Mouse (Mus musculus): ENCODE results near the gene Pih1d1. TPM values are rescaled to one million over a fixed set of nuclear protein-coding genes. Genes with fewer than 3 reads are reported as not detected.

Gene Pih1d1
- polyA plus RNA-seq, 1 experiment: 48.7 TPM

GRCm38 (mm10) chr7:45191161-45191560 lies 37.1 kb downstream of the Pih1d1 start:
- no peaks in the 10 kb centered on the region for H3K36me3 ChIP-seq (ENCODE audit: control insufficient read depth, insufficient read depth, low read length)
- TF ChIP-seq CTCF (IDR thresholded peaks at IDR 0.05; ENCODE audit: extremely low read depth, insufficient read depth, insufficient read length, insufficient replicate concordance) (no peak), POLR2A (IDR thresholded peaks at IDR 0.05; ENCODE audit: low read depth, low read length) (no peak)
- no peak overlapping the region for H3K27ac ChIP-seq (ENCODE audit: insufficient read depth, low read length)
- H3K4me3 ChIP-seq (ENCODE audit: extremely low read depth, insufficient read depth, insufficient read length): no peak overlapping the region
- H3K27me3 ChIP-seq (ENCODE audit: control insufficient read depth, insufficient read depth, low read length): no peaks in the 10 kb centered on the region
- no peak for DNase-seq (ENCODE audit: low read depth in 1 of 2, low spot score in 2 of 2)
- no peaks in the 10 kb centered on the region for H3K4me1 ChIP-seq (ENCODE audit: control insufficient read depth, insufficient read depth, insufficient read length)
- 51% methylated on average over 2 of the region's 2 CpGs for WGBS

- Histone ChIP-seq H3K4me3 (ENCODE audit: extremely low read depth, insufficient read depth, insufficient read length) (no peak overlapping the region), H3K27ac (ENCODE audit: insufficient read depth, low read length) (no peak overlapping the region), H3K27me3 (ENCODE audit: control insufficient read depth, insufficient read depth, low read length) (no peaks in the 10 kb centered on the region), H3K36me3 (ENCODE audit: control insufficient read depth, insufficient read depth, low read length) (no peaks in the 10 kb centered on the region), H3K4me1 (ENCODE audit: control insufficient read depth, insufficient read depth, insufficient read length) (no peaks in the 10 kb centered on the region)
- 49% methylated on average over 8 of the region's 8 CpGs for WGBS
- DNase-seq (ENCODE audit: low read depth in 1 of 2, low spot score in 2 of 2): no peak
- no peak for TF ChIP-seq POLR2A (IDR thresholded peaks at IDR 0.05; ENCODE audit: low read depth, low read length)
- no peak for TF ChIP-seq CTCF (IDR thresholded peaks at IDR 0.05; ENCODE audit: extremely low read depth, insufficient read depth, insufficient read length, insufficient replicate concordance)
Measured at GRCm38 (mm10) chr7:45191803-45192363, 37.8 kb downstream of the Pih1d1 start.

DNA sequence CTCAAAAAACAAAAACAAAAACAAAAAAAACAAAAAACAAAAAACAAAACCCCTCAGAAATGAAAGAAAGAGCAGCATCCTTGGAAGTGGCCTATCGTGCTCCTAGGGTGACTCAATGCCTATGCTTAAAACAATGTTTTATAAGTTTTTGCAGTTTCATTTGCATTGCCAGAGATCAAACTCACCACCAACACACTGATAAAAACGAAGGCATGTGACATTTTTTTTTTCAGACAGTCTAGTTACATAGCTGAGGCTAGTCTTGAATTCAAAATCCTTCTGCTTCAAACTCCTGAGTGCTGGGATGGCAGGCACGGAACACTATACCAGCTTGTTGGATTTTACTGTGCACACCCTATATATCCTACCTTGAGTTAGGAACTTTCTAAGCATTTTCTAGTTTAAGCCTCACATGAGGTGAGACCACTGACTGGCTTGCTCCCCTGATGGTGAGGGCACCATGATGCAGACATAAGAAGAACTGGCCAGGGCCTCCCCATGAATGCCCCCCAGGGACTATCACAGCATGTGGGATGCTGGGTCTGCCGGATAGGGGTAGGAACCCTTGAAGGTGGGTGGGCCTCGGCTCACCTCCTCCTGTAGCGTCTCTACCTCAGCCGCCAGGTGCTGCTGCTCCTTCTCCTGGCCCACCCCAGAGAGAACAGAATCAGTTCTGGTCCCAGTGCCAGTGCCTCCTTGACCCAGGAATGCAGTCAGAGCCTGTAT lies 38.6 kb downstream of the Pih1d1 start:
- Histone ChIP-seq H3K27me3 (ENCODE audit: control insufficient read depth, insufficient read depth, low read length) (no peaks in the 10 kb centered on the region), H3K4me3 (ENCODE audit: extremely low read depth, insufficient read depth, insufficient read length) (no peak overlapping the region), H3K36me3 (ENCODE audit: control insufficient read depth, insufficient read depth, low read length) (no peaks in the 10 kb centered on the region), H3K27ac (ENCODE audit: insufficient read depth, low read length) (no peak overlapping the region), H3K4me1 (ENCODE audit: control insufficient read depth, insufficient read depth, insufficient read length) (no peaks in the 10 kb centered on the region)
- no peak for TF ChIP-seq CTCF (IDR thresholded peaks at IDR 0.05; ENCODE audit: extremely low read depth, insufficient read depth, insufficient read length, insufficient replicate concordance)
- no peak for TF ChIP-seq POLR2A (IDR thresholded peaks at IDR 0.05; ENCODE audit: low read depth, low read length)
- 85% methylated on average over 7 of the region's 7 CpGs for WGBS
- no peak for DNase-seq (ENCODE audit: low read depth in 1 of 2, low spot score in 2 of 2)

- H3K4me1 ChIP-seq (ENCODE audit: control insufficient read depth, insufficient read depth, insufficient read length): no peaks in the 10 kb centered on the region
- 58% methylated on average over 5 of the region's 5 CpGs for WGBS
- H3K27ac ChIP-seq (ENCODE audit: insufficient read depth, low read length): no peak overlapping the region
- no peak overlapping the region for H3K4me3 ChIP-seq (ENCODE audit: extremely low read depth, insufficient read depth, insufficient read length)
- H3K36me3 ChIP-seq (ENCODE audit: control insufficient read depth, insufficient read depth, low read length): no peaks in the 10 kb centered on the region
- H3K27me3 ChIP-seq (ENCODE audit: control insufficient read depth, insufficient read depth, low read length): no peaks in the 10 kb centered on the region
- TF ChIP-seq CTCF (IDR thresholded peaks at IDR 0.05; ENCODE audit: extremely low read depth, insufficient read depth, insufficient read length, insufficient replicate concordance) (no peak), POLR2A (IDR thresholded peaks at IDR 0.05; ENCODE audit: low read depth, low read length) (no peak)
- DNase-seq (ENCODE audit: low read depth in 1 of 2, low spot score in 2 of 2): no peak
Measured at GRCm38 (mm10) chr7:45193406-45193805, 39.3 kb downstream of the Pih1d1 start.

GRCm38 (mm10) chr7:45193871-45194785 lies 40.0 kb downstream of the Pih1d1 start:
- no peak overlapping the region for H3K4me3 ChIP-seq (ENCODE audit: extremely low read depth, insufficient read depth, insufficient read length)
- TF ChIP-seq POLR2A (IDR thresholded peaks at IDR 0.05; ENCODE audit: low read depth, low read length): no peak
- no peak for TF ChIP-seq CTCF (IDR thresholded peaks at IDR 0.05; ENCODE audit: extremely low read depth, insufficient read depth, insufficient read length, insufficient replicate concordance)
- no peaks in the 10 kb centered on the region for H3K36me3 ChIP-seq (ENCODE audit: control insufficient read depth, insufficient read depth, low read length)
- DNase-seq (ENCODE audit: low read depth in 1 of 2, low spot score in 2 of 2): no peak
- WGBS: 87% methylated on average over 17 of the region's 17 CpGs
- no peaks in the 10 kb centered on the region for H3K4me1 ChIP-seq (ENCODE audit: control insufficient read depth, insufficient read depth, insufficient read length)
- H3K27ac ChIP-seq (ENCODE audit: insufficient read depth, low read length): no peak overlapping the region
- no peaks in the 10 kb centered on the region for H3K27me3 ChIP-seq (ENCODE audit: control insufficient read depth, insufficient read depth, low read length)

GRCm38 (mm10) chr7:45195341-45196175 lies 41.5 kb downstream of the Pih1d1 start:
- H3K4me1 ChIP-seq (ENCODE audit: control insufficient read depth, insufficient read depth, insufficient read length): no peaks in the 10 kb centered on the region
- TF ChIP-seq CTCF (IDR thresholded peaks at IDR 0.05; ENCODE audit: extremely low read depth, insufficient read depth, insufficient read length, insufficient replicate concordance) (no peak), POLR2A (IDR thresholded peaks at IDR 0.05; ENCODE audit: low read depth, low read length) (no peak)
- no peak overlapping the region for H3K27ac ChIP-seq (ENCODE audit: insufficient read depth, low read length)
- no peaks in the 10 kb centered on the region for H3K27me3 ChIP-seq (ENCODE audit: control insufficient read depth, insufficient read depth, low read length)
- DNase-seq (ENCODE audit: low read depth in 1 of 2, low spot score in 2 of 2): no peak
- H3K4me3 ChIP-seq (ENCODE audit: extremely low read depth, insufficient read depth, insufficient read length): no peak overlapping the region
- no peaks in the 10 kb centered on the region for H3K36me3 ChIP-seq (ENCODE audit: control insufficient read depth, insufficient read depth, low read length)
- 74% methylated on average over 13 of the region's 13 CpGs for WGBS
